Mouse (Mus musculus): ENCODE data around the gene Dmrtb1.

DNA sequence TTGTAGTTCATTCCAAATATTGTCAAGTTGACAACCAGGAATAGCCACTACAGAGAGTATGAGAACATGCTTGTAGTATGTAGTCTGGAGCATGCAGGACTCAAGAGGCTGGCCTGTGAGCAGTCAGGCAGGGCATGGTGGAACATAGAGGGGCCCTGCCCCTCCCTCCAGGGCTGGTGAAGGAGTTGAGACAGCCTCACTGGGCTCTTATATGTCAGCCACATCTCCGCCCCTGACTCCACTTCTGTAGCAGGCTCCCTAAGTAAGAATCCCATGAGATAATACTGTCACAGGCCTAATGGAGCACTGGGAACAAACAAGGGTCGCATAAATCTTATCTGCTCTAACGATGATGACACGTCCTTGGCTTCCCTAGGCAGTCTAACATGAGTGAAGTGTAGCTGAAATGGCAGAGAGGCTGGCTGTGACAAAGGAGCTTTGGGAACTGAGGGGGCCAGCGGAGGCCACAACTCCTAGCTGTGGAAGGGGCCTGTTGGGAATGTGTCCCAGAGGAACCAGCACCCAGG is 35.0 kb downstream of the Dmrtb1 start:
- no peak for TF ChIP-seq POLR2A (IDR thresholded peaks at IDR 0.05; ENCODE audit: low read depth, low read length)
- TF ChIP-seq CHD2 (IDR thresholded peaks at IDR 0.05; ENCODE audit: low read length), result no peak
- no peak for TF ChIP-seq RAD21 (IDR thresholded peaks at IDR 0.05; ENCODE audit: low read depth, low read length)
- TF ChIP-seq CTCF (conservative IDR thresholded peaks at IDR 0.05 in 1 of 2, IDR thresholded peaks at IDR 0.05 in 1 of 2; ENCODE audit: low read depth in 2 of 2, low read length in 2 of 2), result no peak
- no peak for TF ChIP-seq GABPA (IDR thresholded peaks at IDR 0.05; ENCODE audit: insufficient replicate concordance, low read depth, low read length)
- no peak for TF ChIP-seq BHLHE40 (IDR thresholded peaks at IDR 0.05; ENCODE audit: low read depth, low read length)
- no peak for TF ChIP-seq POLR2AphosphoS2 (IDR thresholded peaks at IDR 0.05; ENCODE audit: low read depth, low read length)
- no peak for TF ChIP-seq HCFC1 (IDR thresholded peaks at IDR 0.05; ENCODE audit: low read depth, low read length)
- TF ChIP-seq MXI1 (IDR thresholded peaks at IDR 0.05; ENCODE audit: low read depth, low read length), result no peak
- no peak for TF ChIP-seq ZNF384 (IDR thresholded peaks at IDR 0.05; ENCODE audit: low read depth, low read length)
- no peak for TF ChIP-seq SIN3A (IDR thresholded peaks at IDR 0.05; ENCODE audit: low read length)
